Mouse (Mus musculus): ENCODE measurements around the gene Gm20458. TPM values are rescaled to one million over a fixed set of nuclear protein-coding genes. Genes with fewer than 3 reads are reported as not detected.
A peak's percentile ranks its signal among the peaks of the same experiment; 100 is the strongest.

The Gm20458 gene
- polyA plus RNA-seq (2016; fragmentation: Nextera tagmentation; extraction: Ambion mirVana) = 10.3 and 11.7 TPM in 2 replicates

DNA sequence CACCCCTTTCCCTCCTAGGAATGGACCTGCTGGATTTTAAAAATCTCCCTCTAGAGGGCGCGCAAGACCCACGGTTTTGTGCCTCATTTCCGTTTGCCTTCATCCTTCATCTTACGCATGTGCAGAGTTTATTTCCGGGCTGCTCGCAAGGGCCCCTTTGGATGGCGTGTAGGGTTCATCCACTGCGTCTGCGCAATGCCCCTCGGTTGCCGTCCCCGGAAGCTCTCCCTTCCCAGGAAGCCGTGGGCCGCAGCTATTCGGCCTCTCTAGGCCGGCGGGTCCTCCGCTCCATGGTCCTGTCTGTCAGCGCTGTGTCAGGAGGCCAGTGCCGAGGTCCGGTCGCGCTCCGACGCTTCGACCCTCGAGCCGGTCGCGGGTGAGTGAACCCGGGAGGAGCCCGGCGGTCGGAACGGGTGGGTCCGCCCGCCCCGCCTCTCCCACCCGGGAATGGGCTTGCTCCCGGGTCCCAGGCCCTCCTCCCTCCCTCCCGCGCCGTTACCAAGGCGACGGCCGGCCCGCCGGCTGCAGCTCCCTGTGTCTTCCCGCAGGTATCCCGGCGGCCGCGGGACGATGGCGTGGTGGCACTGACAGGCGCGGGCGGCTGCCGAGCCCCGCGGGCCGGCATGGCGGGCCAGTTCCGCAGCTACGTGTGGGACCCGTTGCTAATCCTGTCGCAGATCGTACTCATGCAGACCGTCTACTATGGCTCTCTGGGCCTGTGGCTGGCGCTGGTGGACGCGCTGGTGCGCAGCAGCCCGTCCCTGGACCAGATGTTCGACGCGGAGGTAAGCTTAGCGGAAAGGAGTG is at the start of gene Gm20458:
Gene Gm20458 (plus strand): TSS at position 223 of the 807 bp plus-strand sequence.
- no peaks in the 10 kb centered on the region for H3K27me3 ChIP-seq (ENCODE audit: insufficient read depth, poor library complexity, severe bottlenecking)
- peak within 1 kb of the TSS; percentile 91 for H3K27ac ChIP-seq
- under 1% methylated on average over 79 of the region's 79 CpGs for WGBS
- H3K9me3 ChIP-seq = no peaks in the 10 kb centered on the region
- H3K36me3 ChIP-seq = peaks cover 27% of the 10 kb centered on the region
- H3K4me3 ChIP-seq = peak within 1 kb of the TSS; percentile 95
- peaks cover 20% of the 10 kb centered on the region for H3K4me1 ChIP-seq
- peak; percentile 99 for DNase-seq (ENCODE audit: low spot score)

GRCm38 (mm10) chr2:164414167-164414566 is 46.6 kb upstream of the Gm20458 start:
- Histone ChIP-seq H3K4me3 (peak overlapping the region; percentile 47), H3K4me1 (peaks cover 13% of the 10 kb centered on the region), H3K9me3 (no peaks in the 10 kb centered on the region), H3K36me3 (no peaks in the 10 kb centered on the region), H3K27me3 (ENCODE audit: insufficient read depth, poor library complexity, severe bottlenecking) (peaks cover 67% of the 10 kb centered on the region), H3K27ac (no peak overlapping the region; the same call in 1 of the 2 replicates)
- 23% methylated on average over 28 of the region's 28 CpGs for WGBS
- DNase-seq (ENCODE audit: low spot score) = no peak

DNA sequence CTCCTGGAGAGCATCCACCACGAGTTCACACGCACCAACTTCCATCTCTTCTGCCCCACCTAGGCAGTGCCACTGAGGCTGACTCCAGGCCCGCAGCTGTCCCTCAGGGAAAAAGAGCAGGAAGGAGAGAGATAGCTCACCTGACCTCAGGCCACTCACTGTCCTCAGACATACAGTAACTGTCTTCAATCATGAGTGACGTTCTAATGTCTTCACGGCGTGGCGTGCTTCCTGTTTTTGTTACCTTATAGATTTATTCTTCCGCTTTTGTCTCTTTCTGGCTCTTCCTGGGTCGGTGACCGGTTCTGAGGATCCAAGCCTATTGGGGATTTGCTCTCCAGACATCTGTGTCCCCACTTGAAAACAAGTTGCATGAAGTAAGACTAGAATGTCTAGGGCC is 46.2 kb upstream of the Gm20458 start:
- H3K4me3 ChIP-seq = peak overlapping the region; percentile 47
- H3K27ac ChIP-seq = no peak overlapping the region; the same call in 1 of the 2 replicates
- DNase-seq (ENCODE audit: low spot score) = no peak
- no peaks in the 10 kb centered on the region for H3K9me3 ChIP-seq
- 69% methylated on average over 10 of the region's 10 CpGs for WGBS
- no peaks in the 10 kb centered on the region for H3K36me3 ChIP-seq
- peaks cover 63% of the 10 kb centered on the region for H3K27me3 ChIP-seq (ENCODE audit: insufficient read depth, poor library complexity, severe bottlenecking)
- H3K4me1 ChIP-seq = peaks cover 18% of the 10 kb centered on the region

GRCm38 (mm10) chr2:164417198-164417597 is 43.6 kb upstream of the Gm20458 start:
- Histone ChIP-seq H3K9me3 (no peaks in the 10 kb centered on the region), H3K4me3 (no peak overlapping the region)
- WGBS = 2% methylated on average over 2 of the region's 2 CpGs

DNA sequence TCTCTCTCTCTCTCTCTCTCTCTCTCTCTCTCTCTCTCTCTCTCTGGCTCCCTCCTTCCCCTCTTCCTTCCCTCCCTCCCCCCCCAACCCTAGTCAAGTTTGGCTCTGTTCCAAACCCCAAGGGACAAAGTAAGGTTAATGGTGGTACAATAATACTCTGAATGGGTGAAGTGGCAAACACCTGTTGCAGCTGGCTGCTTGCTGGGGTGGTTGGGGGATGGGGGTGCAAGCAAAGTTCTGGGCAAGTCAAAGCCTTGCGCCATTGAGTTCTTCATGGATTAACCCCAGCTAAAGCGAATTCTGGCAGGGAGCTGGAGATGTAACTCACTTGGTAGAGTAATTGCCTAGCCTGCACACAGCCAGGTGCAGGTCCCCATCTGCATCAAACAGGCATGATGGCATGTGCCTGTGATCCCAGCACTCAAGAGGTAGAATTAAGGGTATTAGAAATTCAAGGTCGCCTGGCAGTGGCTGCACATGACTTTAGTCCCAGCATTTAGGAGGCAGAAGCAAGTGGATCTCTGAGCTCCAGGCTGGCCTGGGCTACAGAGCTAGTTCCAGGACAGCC is 42.4 kb upstream of the Gm20458 start:
- DNase-seq (ENCODE audit: low spot score) = no peak
- Histone ChIP-seq H3K9me3 (no peaks in the 10 kb centered on the region), H3K27ac (no peak overlapping the region), H3K4me1 (peaks cover 18% of the 10 kb centered on the region), H3K4me3 (no peak overlapping the region), H3K27me3 (ENCODE audit: insufficient read depth, poor library complexity, severe bottlenecking) (peaks cover 28% of the 10 kb centered on the region), H3K36me3 (0 out of 2 replicates have a peak, but pooled peaks cover under 1% of the 10 kb centered on the region)
- WGBS = 27% methylated on average over 3 of the region's 3 CpGs

More at GRCm38 (mm10) chr2:164417198-164417597, 43.6 kb upstream of the Gm20458 start:
- no peak for DNase-seq (ENCODE audit: low spot score)
- peaks cover 40% of the 10 kb centered on the region for H3K27me3 ChIP-seq (ENCODE audit: insufficient read depth, poor library complexity, severe bottlenecking)
- no peaks in the 10 kb centered on the region for H3K36me3 ChIP-seq
- peaks cover 18% of the 10 kb centered on the region for H3K4me1 ChIP-seq
- H3K27ac ChIP-seq = no peak overlapping the region

DNA sequence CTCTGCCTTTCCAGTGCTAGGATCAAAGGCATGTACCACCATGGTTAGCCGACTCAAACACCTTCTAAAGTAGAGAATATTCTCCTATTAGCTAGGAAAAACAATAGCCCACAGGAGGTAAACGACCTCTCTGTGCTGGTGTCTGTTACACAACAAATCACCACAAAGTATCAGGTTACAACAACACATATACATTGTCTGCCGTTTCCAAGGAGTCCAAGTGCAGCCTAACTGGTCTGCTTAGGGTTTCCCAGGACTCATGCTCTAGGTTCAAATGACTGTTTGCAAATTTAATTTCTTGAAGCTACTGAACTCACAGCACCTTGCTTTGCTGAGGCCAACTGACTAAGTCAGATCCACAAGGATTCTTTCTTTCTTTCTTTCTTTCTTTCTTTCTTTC is 41.3 kb upstream of the Gm20458 start:
- Histone ChIP-seq H3K27ac (no peak overlapping the region), H3K4me3 (no peak overlapping the region), H3K9me3 (no peaks in the 10 kb centered on the region), H3K36me3 (peaks cover 10% of the 10 kb centered on the region; the same call in 1 of the 2 replicates), H3K27me3 (ENCODE audit: insufficient read depth, poor library complexity, severe bottlenecking) (peaks cover 18% of the 10 kb centered on the region), H3K4me1 (peaks cover 10% of the 10 kb centered on the region)
- no peak for DNase-seq (ENCODE audit: low spot score)
- WGBS = 3% methylated on average over 3 of the region's 3 CpGs

GRCm38 (mm10) chr2:164421306-164421705 is 39.5 kb upstream of the Gm20458 start:
- peaks cover 15% of the 10 kb centered on the region for H3K4me1 ChIP-seq
- H3K4me3 ChIP-seq = no peak overlapping the region
- 84% methylated on average over 7 of the region's 7 CpGs for WGBS
- H3K9me3 ChIP-seq = no peaks in the 10 kb centered on the region
- H3K36me3 ChIP-seq = peaks cover 22% of the 10 kb centered on the region; the same call in 1 of the 2 replicates
- no peak for DNase-seq (ENCODE audit: low spot score)
- H3K27ac ChIP-seq = no peak overlapping the region
- H3K27me3 ChIP-seq (ENCODE audit: insufficient read depth, poor library complexity, severe bottlenecking) = no peaks in the 10 kb centered on the region

DNA sequence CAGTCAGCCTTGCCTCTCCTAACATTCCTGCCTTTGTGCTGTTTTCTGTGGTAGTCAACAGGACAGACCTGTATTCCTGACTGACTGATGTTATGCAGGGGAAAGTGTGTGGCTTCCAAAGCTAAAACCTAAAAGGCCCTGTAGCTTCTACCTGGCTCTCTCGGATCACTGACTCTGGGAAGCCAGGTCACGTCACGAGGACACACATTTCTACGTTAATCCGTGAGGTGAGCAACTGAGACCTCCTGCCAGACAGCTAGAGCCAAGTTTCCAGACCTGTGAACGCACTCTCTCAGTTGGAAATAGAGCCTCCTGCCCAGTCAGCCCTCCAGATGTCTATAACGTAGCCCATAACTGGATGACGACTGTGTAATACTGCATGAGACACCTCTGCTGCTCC is 38.8 kb upstream of the Gm20458 start:
- Histone ChIP-seq H3K9me3 (no peaks in the 10 kb centered on the region), H3K4me3 (no peak overlapping the region), H3K36me3 (peaks cover 29% of the 10 kb centered on the region; the same call in 1 of the 2 replicates), H3K27me3 (ENCODE audit: insufficient read depth, poor library complexity, severe bottlenecking) (no peaks in the 10 kb centered on the region), H3K27ac (0 out of 2 replicates have a peak overlapping the region, but pooled peaks have one; percentile 10), H3K4me1 (peaks cover 17% of the 10 kb centered on the region)
- WGBS = 87% methylated on average over 8 of the region's 8 CpGs
- no peak for DNase-seq (ENCODE audit: low spot score)

- Histone ChIP-seq H3K4me1 (peaks cover 17% of the 10 kb centered on the region), H3K27ac (no peak overlapping the region), H3K9me3 (no peaks in the 10 kb centered on the region), H3K27me3 (ENCODE audit: insufficient read depth, poor library complexity, severe bottlenecking) (peaks cover 2% of the 10 kb centered on the region), H3K36me3 (peaks cover 35% of the 10 kb centered on the region), H3K4me3 (no peak overlapping the region)
- no peak for DNase-seq (ENCODE audit: low spot score)
- 82% methylated on average over 15 of the region's 15 CpGs for WGBS
Measured at GRCm38 (mm10) chr2:164422675-164423393, 37.9 kb upstream of the Gm20458 start.

DNA sequence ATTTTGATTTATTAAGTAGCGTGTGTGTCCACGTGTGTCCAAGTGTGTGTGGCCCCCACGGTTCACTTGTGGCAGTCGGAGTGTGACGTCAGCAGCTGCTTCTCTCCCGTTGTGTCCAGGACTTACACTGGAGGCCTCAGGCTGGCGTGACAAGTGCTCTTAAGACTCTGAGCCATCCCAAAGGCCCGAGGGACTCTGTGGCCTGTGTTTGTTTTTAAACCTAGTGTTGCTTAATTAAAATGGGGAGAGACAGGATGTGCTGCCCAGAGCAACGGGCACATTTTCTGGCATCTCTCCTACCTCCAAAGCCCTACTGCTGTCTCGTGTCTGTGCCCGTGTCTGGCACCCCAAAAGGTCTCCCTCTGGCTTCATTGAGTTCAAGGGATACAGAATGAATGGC is 37.3 kb upstream of the Gm20458 start:
- Histone ChIP-seq H3K4me3 (no peak overlapping the region), H3K27me3 (ENCODE audit: insufficient read depth, poor library complexity, severe bottlenecking) (peaks cover 8% of the 10 kb centered on the region), H3K27ac (no peak overlapping the region), H3K4me1 (peaks cover 22% of the 10 kb centered on the region), H3K36me3 (peaks cover 41% of the 10 kb centered on the region), H3K9me3 (no peaks in the 10 kb centered on the region)
- 86% methylated on average over 11 of the region's 11 CpGs for WGBS
- DNase-seq (ENCODE audit: low spot score) = no peak

DNA sequence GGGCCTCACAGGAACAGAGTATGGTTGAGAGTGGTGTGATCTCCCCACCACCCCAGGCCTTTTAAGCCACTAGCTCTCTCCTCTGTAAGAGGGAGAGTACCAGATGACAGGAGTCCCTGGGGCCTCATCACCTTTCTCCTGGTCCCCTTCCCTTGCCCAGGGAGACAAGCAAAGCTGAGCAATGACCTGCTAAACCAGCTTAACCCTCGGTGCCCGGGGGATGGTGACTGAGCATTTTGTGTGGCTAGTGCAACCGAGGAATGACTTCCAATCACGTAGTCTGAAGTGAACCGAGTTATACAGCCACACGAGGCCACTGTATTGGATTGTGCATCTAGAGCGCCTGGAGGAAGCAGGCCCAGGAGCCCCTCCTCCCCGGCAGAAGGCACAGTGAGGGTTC is 36.4 kb upstream of the Gm20458 start:
- Histone ChIP-seq H3K36me3 (peaks cover 50% of the 10 kb centered on the region), H3K4me1 (peaks cover 25% of the 10 kb centered on the region), H3K27me3 (ENCODE audit: insufficient read depth, poor library complexity, severe bottlenecking) (peaks cover 16% of the 10 kb centered on the region), H3K4me3 (no peak overlapping the region), H3K9me3 (no peaks in the 10 kb centered on the region), H3K27ac (no peak overlapping the region)
- DNase-seq (ENCODE audit: low spot score) = no peak
- WGBS = 83% methylated on average over 8 of the region's 8 CpGs

DNA sequence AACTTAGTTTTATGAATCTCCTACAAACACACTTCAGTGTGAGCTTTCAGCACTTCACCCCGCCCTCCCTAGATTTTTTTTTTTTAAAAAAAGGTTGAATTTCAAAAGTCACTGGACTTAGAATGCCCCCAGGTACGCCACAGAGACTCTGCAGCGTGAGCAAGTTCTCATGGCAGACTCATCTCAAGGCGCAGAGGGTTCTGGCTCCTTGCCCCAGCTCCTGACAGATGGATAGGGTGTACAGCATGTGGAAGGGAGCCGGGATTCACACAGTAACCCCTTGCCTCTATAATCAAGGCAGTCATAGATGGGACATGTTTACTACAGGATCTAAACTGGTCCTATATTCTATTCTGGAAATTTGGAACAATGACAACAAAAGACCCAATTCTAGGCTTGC is 35.4 kb upstream of the Gm20458 start:
- DNase-seq (ENCODE audit: low spot score) = no peak
- peaks cover 52% of the 10 kb centered on the region for H3K36me3 ChIP-seq
- peaks cover 28% of the 10 kb centered on the region for H3K4me1 ChIP-seq
- H3K9me3 ChIP-seq = no peaks in the 10 kb centered on the region
- 85% methylated on average over 5 of the region's 5 CpGs for WGBS
- no peak overlapping the region for H3K4me3 ChIP-seq
- H3K27ac ChIP-seq = no peak overlapping the region
- H3K27me3 ChIP-seq (ENCODE audit: insufficient read depth, poor library complexity, severe bottlenecking) = peaks cover 22% of the 10 kb centered on the region

DNA sequence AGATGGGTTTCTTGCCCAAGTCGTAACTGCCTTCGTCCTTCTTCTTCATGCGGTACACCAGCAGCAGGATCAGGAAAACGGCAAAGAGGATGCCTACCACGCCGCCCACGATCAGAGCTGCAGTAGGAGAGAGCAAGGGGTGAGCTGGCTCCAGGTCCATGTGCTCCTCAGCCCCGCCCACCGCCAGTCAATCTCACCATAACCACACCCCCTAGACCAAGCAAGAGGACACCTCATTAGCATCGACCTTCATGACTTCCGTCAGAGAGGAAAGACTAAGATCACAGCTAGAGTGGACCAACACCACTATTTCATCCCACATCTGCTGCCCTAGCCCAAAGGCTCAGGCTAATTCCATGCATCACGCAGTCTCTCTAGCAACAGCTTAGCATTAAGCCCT is 34.6 kb upstream of the Gm20458 start:
- peak overlapping the region; percentile 22; the same call in 1 of the 2 replicates for H3K4me3 ChIP-seq
- peaks cover 52% of the 10 kb centered on the region for H3K36me3 ChIP-seq
- H3K9me3 ChIP-seq = no peaks in the 10 kb centered on the region
- peaks cover 35% of the 10 kb centered on the region for H3K4me1 ChIP-seq
- no peak for DNase-seq (ENCODE audit: low spot score)
- no peak overlapping the region for H3K27ac ChIP-seq
- H3K27me3 ChIP-seq (ENCODE audit: insufficient read depth, poor library complexity, severe bottlenecking) = peaks cover 22% of the 10 kb centered on the region
- WGBS = 19% methylated on average over 12 of the region's 12 CpGs

All from heart, embryonic 10.5 days (tissue).